Mouse (Mus musculus) C2C12 (cell line): Measurements from ENCODE around the gene Nfs1. TPM values are rescaled to one million over a fixed set of nuclear protein-coding genes. Genes with fewer than 3 reads are reported as not detected.

Experiments
- H3K27me3 ChIP-seq: one replicate; pipeline ENCODE4 v1.6.1; 2011; ENCODE audit not compliant: control insufficient read depth, insufficient read depth, insufficient read length
- H3K36me3 ChIP-seq: one replicate; pipeline ENCODE4 v1.6.1; 2011; ENCODE audit not compliant: control insufficient read depth, insufficient read depth
- H3K4me3 ChIP-seq: one replicate; pipeline ENCODE4 v1.5.1; 2011; ENCODE audit warnings: mild to moderate bottlenecking, control low read depth; ENCODE audit not compliant: poor library complexity, insufficient read depth, severe bottlenecking
- H3K79me2 ChIP-seq: one replicate; pipeline ENCODE4 v1.6.1; 2011; ENCODE audit not compliant: control insufficient read depth, insufficient read depth
- H3K79me3 ChIP-seq: one replicate; pipeline ENCODE4 v1.6.1; 2011; ENCODE audit warnings: low read depth, control low read depth
- H3ac ChIP-seq: one replicate; pipeline ENCODE3; 2011; ENCODE audit warnings: low read depth; ENCODE audit not compliant: control insufficient read depth, insufficient read length
- CEBPB ChIP-seq: IDR thresholded peaks from one replicate; pipeline ENCODE4 v1.6.1; 2011; ENCODE audit warnings: low read depth, mild to moderate bottlenecking, control low read depth, moderate library complexity
- CTCF ChIP-seq: IDR thresholded peaks from one replicate; pipeline ENCODE4 v1.5.1; 2011; ENCODE audit not compliant: control insufficient read depth, insufficient read depth, insufficient read length
- FOSL1 ChIP-seq: IDR thresholded peaks from one replicate; pipeline ENCODE4 v1.8.0; 2011; ENCODE audit warnings: mild to moderate bottlenecking, low read length; ENCODE audit not compliant: poor library complexity, insufficient read depth, severe bottlenecking
- MAX ChIP-seq: IDR thresholded peaks from one replicate; pipeline ENCODE4 v1.6.1; 2011; ENCODE audit warnings: mild to moderate bottlenecking, control low read depth
- MYOD1 ChIP-seq: IDR thresholded peaks from one replicate; pipeline ENCODE4 v1.6.1; 2011; ENCODE audit warnings: low read depth; ENCODE audit not compliant: control insufficient read depth, insufficient read length
- MYOG ChIP-seq: IDR thresholded peaks from one replicate; pipeline ENCODE4 v1.6.1; 2011; ENCODE audit not compliant: control insufficient read depth, insufficient read length; ENCODE audit errors: extremely low read depth
- USF1 ChIP-seq: IDR thresholded peaks from one replicate; pipeline ENCODE4 v1.6.1; 2011; ENCODE audit warnings: low read depth, mild to moderate bottlenecking, control low read depth, moderate library complexity
- polyA plus RNA-seq: library from polyadenylated mRNA; unstranded; fragments of >200 nt; fragmentation: generic; extraction: Trizol; gene quantifications from one replicate; pipeline ENCODE4 v1.2.1, GENCODE M21; 2012; ENCODE audit warnings: missing spikeins

Nfs1 gene
- polyA plus RNA-seq, 1 experiment, result 33.7 TPM

GRCm38 (mm10) chr2:156177079-156177478 is 33.1 kb upstream of the Nfs1 start:
- peaks cover 71% of the 10 kb centered on the region for H3K36me3 ChIP-seq
- H3K27me3 ChIP-seq, result no peaks in the 10 kb centered on the region
- no peak for TF ChIP-seq FOSL1
- no peak for TF ChIP-seq CTCF
- no peak for TF ChIP-seq MAX
- no peak for TF ChIP-seq CEBPB
- no peak for TF ChIP-seq MYOG
- no peak for TF ChIP-seq USF1
- TF ChIP-seq MYOD1, result no peak

DNA sequence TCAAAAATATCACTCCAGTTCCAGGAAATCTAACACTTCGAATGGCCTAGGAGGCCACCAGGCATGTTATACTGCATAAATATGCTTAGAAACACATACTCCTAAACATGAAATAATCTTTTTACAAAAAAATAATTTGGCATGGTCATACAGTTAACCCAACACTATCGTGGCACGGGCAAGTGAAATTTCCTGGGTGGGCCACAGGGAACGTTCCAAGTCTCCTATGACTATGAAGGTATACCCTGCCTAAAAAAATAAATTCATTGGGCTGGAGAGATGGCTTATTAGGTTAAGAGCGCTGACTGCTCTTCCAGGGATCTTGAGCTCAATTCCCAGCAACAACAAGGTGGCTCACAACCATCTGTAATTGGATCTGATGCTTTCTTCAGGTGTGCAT is 22.6 kb upstream of the Nfs1 start:
- Histone ChIP-seq H3K4me3 (no peak overlapping the region), H3K79me3 (peaks cover 54% of the 10 kb centered on the region), H3K27me3 (no peaks in the 10 kb centered on the region), H3K36me3 (peaks cover 93% of the 10 kb centered on the region), H3K79me2 (peaks cover 97% of the 10 kb centered on the region), H3ac (no peak overlapping the region)
- TF ChIP-seq MAX (no peak), CEBPB (no peak), FOSL1 (no peak), USF1 (no peak), MYOD1 (no peak), MYOG (no peak)

More at GRCm38 (mm10) chr2:156177079-156177478, 33.1 kb upstream of the Nfs1 start:
- no peak overlapping the region for H3ac ChIP-seq
- H3K79me3 ChIP-seq, result peaks cover 71% of the 10 kb centered on the region
- H3K4me3 ChIP-seq, result no peak overlapping the region
- peaks cover 80% of the 10 kb centered on the region for H3K79me2 ChIP-seq

DNA sequence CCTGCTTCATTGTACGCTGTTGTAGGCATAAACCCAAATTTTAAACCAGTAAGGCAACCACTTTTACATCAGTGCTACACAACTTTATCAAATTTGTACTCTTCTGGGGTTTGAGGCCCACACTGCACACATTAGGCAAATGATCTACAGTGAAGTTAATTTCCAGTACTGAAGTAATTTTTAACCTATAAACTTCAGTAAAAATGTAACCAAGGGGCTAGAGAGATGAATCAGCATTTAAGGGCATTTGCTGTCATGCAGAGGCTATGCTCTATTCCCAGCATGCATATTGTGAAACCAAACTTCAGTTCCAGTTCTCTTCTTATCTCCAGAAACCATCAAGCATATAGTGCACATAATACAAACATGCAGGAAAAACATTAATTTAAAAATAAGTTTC is 21.5 kb upstream of the Nfs1 start:
- H3K79me2 ChIP-seq, result peaks cover 97% of the 10 kb centered on the region
- H3K4me3 ChIP-seq, result no peak overlapping the region
- H3ac ChIP-seq, result no peak overlapping the region
- no peaks in the 10 kb centered on the region for H3K27me3 ChIP-seq
- TF ChIP-seq CTCF (no peak), CEBPB (no peak), MYOG (no peak), MAX (no peak)
- H3K79me3 ChIP-seq, result peaks cover 62% of the 10 kb centered on the region
- peaks cover 94% of the 10 kb centered on the region for H3K36me3 ChIP-seq

DNA sequence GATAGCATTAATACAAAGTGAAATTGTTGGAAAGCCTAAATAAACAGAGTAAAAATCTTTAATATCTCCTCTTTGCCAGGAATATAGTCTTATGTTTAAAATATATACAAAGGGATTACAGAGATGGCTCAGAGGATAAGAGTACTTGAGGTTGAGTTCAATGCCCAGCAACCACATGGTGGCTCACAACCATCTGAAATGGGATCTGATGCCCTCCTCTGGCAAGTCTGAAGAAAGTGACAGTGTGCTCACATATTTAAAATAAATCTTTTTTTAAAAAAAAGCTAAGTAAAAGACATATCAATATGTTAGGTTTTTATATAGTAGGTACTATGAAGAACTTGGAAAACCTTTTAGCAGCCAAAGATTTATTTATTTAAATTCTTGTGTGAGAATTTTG is 7.6 kb upstream of the Nfs1 start:
- H3K79me2 ChIP-seq, result peaks cover 84% of the 10 kb centered on the region
- H3K4me3 ChIP-seq, result no peak overlapping the region
- peaks cover 98% of the 10 kb centered on the region for H3K36me3 ChIP-seq
- TF ChIP-seq USF1, result no peak
- TF ChIP-seq FOSL1, result no peak
- no peak for TF ChIP-seq MYOG
- TF ChIP-seq CTCF, result no peak
- no peak for TF ChIP-seq MAX
- TF ChIP-seq CEBPB, result no peak
- no peak for TF ChIP-seq MYOD1
- H3K27me3 ChIP-seq, result no peaks in the 10 kb centered on the region
- H3ac ChIP-seq, result no peak overlapping the region
- H3K79me3 ChIP-seq, result peaks cover 43% of the 10 kb centered on the region

DNA sequence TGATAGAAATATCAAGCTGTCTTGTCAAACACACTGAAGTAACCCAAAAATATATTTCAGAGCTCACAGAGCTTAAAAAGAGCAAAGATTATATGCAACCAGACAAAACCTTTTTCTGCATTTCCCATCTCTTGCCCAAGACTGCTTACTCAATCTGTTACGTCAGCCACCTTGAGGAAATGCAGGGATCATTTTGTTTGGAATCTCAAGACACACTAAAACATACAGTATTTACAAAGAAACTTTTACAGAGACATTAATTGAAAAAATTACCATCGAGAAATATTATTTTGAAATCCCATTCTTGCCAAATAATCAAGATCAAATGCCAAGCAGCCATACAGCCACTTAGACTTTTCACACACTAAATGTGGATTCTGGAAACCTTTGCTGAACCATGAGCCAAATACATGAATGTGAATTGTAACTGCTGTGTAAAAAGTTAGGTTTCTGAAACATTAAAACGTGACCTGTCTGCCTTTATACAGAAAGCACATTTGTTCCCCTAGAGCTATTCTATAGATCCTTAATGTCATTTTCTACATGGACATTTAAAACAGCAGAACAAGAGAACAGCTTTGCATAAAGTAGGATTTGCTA is 3.4 kb upstream of the Nfs1 start:
- Histone ChIP-seq H3K4me3 (no peak overlapping the region), H3K79me2 (peaks cover 80% of the 10 kb centered on the region), H3K36me3 (peaks cover 67% of the 10 kb centered on the region), H3K27me3 (no peaks in the 10 kb centered on the region), H3ac (no peak overlapping the region), H3K79me3 (peaks cover 17% of the 10 kb centered on the region)
- TF ChIP-seq MYOD1 (no peak), CEBPB (no peak), FOSL1 (no peak), USF1 (no peak), MYOG (no peak), CTCF (no peak), MAX (no peak)

GRCm38 (mm10) chr2:156146272-156146989 is 2.4 kb upstream of the Nfs1 start:
- peaks cover 61% of the 10 kb centered on the region for H3K36me3 ChIP-seq
- TF ChIP-seq USF1, result no peak
- TF ChIP-seq CTCF, result no peak
- TF ChIP-seq MYOG, result no peak
- no peak for TF ChIP-seq FOSL1
- no peak for TF ChIP-seq CEBPB
- TF ChIP-seq MYOD1, result no peak
- TF ChIP-seq MAX, result no peak
- no peak overlapping the region for H3ac ChIP-seq
- H3K4me3 ChIP-seq, result no peak overlapping the region
- H3K79me3 ChIP-seq, result peaks cover 17% of the 10 kb centered on the region
- H3K79me2 ChIP-seq, result peaks cover 70% of the 10 kb centered on the region
- no peaks in the 10 kb centered on the region for H3K27me3 ChIP-seq
